Mouse (Mus musculus): ENCODE measurements around the gene Smad3. TPM values are rescaled to one million over a fixed set of nuclear protein-coding genes. Genes with fewer than 3 reads are reported as not detected.

The Smad3 gene
- polyA plus RNA-seq, 1 experiment from 2014 or later: 15.2 TPM

GRCm38 (mm10) chr9:63791275-63791674, 33.5 kb upstream of the Smad3 start:
- 40% methylated on average over 6 of the region's 6 CpGs for WGBS
- DNase-seq (ENCODE audit: low spot score) (peak; percentile 7), ATAC-seq (ENCODE audit: insufficient read depth, low FRiP score, low TSS enrichment) (no peak)
- H3K9me3 ChIP-seq (ENCODE audit: control insufficient read depth, low read length): no peaks in the 10 kb centered on the region
- H3K36me3 ChIP-seq (ENCODE audit: control insufficient read depth, insufficient read depth, low read length): no peaks in the 10 kb centered on the region
- H3K4me3 ChIP-seq (ENCODE audit: low read depth, low read length): no peak overlapping the region
- H3K27ac ChIP-seq (ENCODE audit: low read depth, low read length): no peak overlapping the region
- H3K27me3 ChIP-seq (ENCODE audit: control insufficient read depth, insufficient read depth, low read length): no peaks in the 10 kb centered on the region
- no peak overlapping the region for H3K4me2 ChIP-seq (ENCODE audit: low read depth)
- H3K9ac ChIP-seq (ENCODE audit: low read length): no peak overlapping the region
- peaks cover 13% of the 10 kb centered on the region for H3K4me1 ChIP-seq (ENCODE audit: control insufficient read depth, insufficient read depth, low read length)

GRCm38 (mm10) chr9:63790222-63790621, 32.4 kb upstream of the Smad3 start:
- no peak for ATAC-seq (ENCODE audit: insufficient read depth, low FRiP score, low TSS enrichment)
- WGBS: 91% methylated on average over 4 of the region's 4 CpGs
- no peak overlapping the region for H3K27ac ChIP-seq (ENCODE audit: low read depth, low read length)

GRCm38 (mm10) chr9:63789386-63789785, 31.6 kb upstream of the Smad3 start:
- Histone ChIP-seq H3K27me3 (ENCODE audit: control insufficient read depth, insufficient read depth, low read length) (no peaks in the 10 kb centered on the region), H3K4me1 (ENCODE audit: control insufficient read depth, insufficient read depth, low read length) (peaks cover 11% of the 10 kb centered on the region; the same call in 1 of the 2 replicates), H3K9me3 (ENCODE audit: control insufficient read depth, low read length) (no peaks in the 10 kb centered on the region), H3K4me3 (ENCODE audit: low read depth, low read length) (no peak overlapping the region), H3K27ac (ENCODE audit: low read depth, low read length) (no peak overlapping the region), H3K4me2 (ENCODE audit: low read depth) (no peak overlapping the region), H3K9ac (ENCODE audit: low read length) (no peak overlapping the region), H3K36me3 (ENCODE audit: control insufficient read depth, insufficient read depth, low read length) (no peaks in the 10 kb centered on the region)
- DNase-seq (ENCODE audit: low spot score) (no peak), ATAC-seq (ENCODE audit: insufficient read depth, low FRiP score, low TSS enrichment) (no peak)
- 58% methylated on average over 7 of the region's 7 CpGs for WGBS

More at GRCm38 (mm10) chr9:63790222-63790621, 32.4 kb upstream of the Smad3 start:
- Histone ChIP-seq H3K9me3 (ENCODE audit: control insufficient read depth, low read length) (no peaks in the 10 kb centered on the region), H3K9ac (ENCODE audit: low read length) (no peak overlapping the region), H3K4me2 (ENCODE audit: low read depth) (no peak overlapping the region), H3K36me3 (ENCODE audit: control insufficient read depth, insufficient read depth, low read length) (no peaks in the 10 kb centered on the region), H3K4me1 (ENCODE audit: control insufficient read depth, insufficient read depth, low read length) (peaks cover 14% of the 10 kb centered on the region), H3K27me3 (ENCODE audit: control insufficient read depth, insufficient read depth, low read length) (no peaks in the 10 kb centered on the region), H3K4me3 (ENCODE audit: low read depth, low read length) (no peak overlapping the region)
- no peak for DNase-seq (ENCODE audit: low spot score)

GRCm38 (mm10) chr9:63787606-63788005, 29.8 kb upstream of the Smad3 start:
- H3K4me3 ChIP-seq (ENCODE audit: low read depth, low read length): no peak overlapping the region
- no peaks in the 10 kb centered on the region for H3K9me3 ChIP-seq (ENCODE audit: control insufficient read depth, low read length)
- 43% methylated on average over 3 of the region's 3 CpGs for WGBS
- ATAC-seq (ENCODE audit: insufficient read depth, low FRiP score, low TSS enrichment): no peak
- H3K27me3 ChIP-seq (ENCODE audit: control insufficient read depth, insufficient read depth, low read length): no peaks in the 10 kb centered on the region
- no peaks in the 10 kb centered on the region for H3K36me3 ChIP-seq (ENCODE audit: control insufficient read depth, insufficient read depth, low read length)
- H3K9ac ChIP-seq (ENCODE audit: low read length): no peak overlapping the region
- DNase-seq (ENCODE audit: low spot score): no peak
- H3K4me1 ChIP-seq (ENCODE audit: control insufficient read depth, insufficient read depth, low read length): peaks cover 17% of the 10 kb centered on the region
- no peak overlapping the region for H3K27ac ChIP-seq (ENCODE audit: low read depth, low read length)
- H3K4me2 ChIP-seq (ENCODE audit: low read depth): no peak overlapping the region

- Histone ChIP-seq H3K27me3 (ENCODE audit: control insufficient read depth, insufficient read depth, low read length) (no peaks in the 10 kb centered on the region), H3K4me1 (ENCODE audit: control insufficient read depth, insufficient read depth, low read length) (peaks cover 22% of the 10 kb centered on the region), H3K36me3 (ENCODE audit: control insufficient read depth, insufficient read depth, low read length) (no peaks in the 10 kb centered on the region), H3K9ac (ENCODE audit: low read length) (no peak overlapping the region), H3K4me2 (ENCODE audit: low read depth) (no peak overlapping the region), H3K27ac (ENCODE audit: low read depth, low read length) (no peak overlapping the region), H3K9me3 (ENCODE audit: control insufficient read depth, low read length) (no peaks in the 10 kb centered on the region), H3K4me3 (ENCODE audit: low read depth, low read length) (no peak overlapping the region)
- ATAC-seq (ENCODE audit: insufficient read depth, low FRiP score, low TSS enrichment) (no peak), DNase-seq (ENCODE audit: low spot score) (no peak)
- WGBS: 13% methylated on average over 2 of the region's 2 CpGs
Observed at GRCm38 (mm10) chr9:63787086-63787485, 29.3 kb upstream of the Smad3 start.

- Histone ChIP-seq H3K4me3 (ENCODE audit: low read depth, low read length) (no peak overlapping the region), H3K36me3 (ENCODE audit: control insufficient read depth, insufficient read depth, low read length) (no peaks in the 10 kb centered on the region), H3K27ac (ENCODE audit: low read depth, low read length) (no peak overlapping the region), H3K4me1 (ENCODE audit: control insufficient read depth, insufficient read depth, low read length) (peaks cover 22% of the 10 kb centered on the region), H3K9ac (ENCODE audit: low read length) (no peak overlapping the region), H3K4me2 (ENCODE audit: low read depth) (no peak overlapping the region), H3K27me3 (ENCODE audit: control insufficient read depth, insufficient read depth, low read length) (no peaks in the 10 kb centered on the region), H3K9me3 (ENCODE audit: control insufficient read depth, low read length) (no peaks in the 10 kb centered on the region)
- DNase-seq (ENCODE audit: low spot score) (no peak), ATAC-seq (ENCODE audit: insufficient read depth, low FRiP score, low TSS enrichment) (no peak)
- 15% methylated on average over 5 of the region's 5 CpGs for WGBS
Observed at GRCm38 (mm10) chr9:63786026-63786670, 28.4 kb upstream of the Smad3 start.

- Histone ChIP-seq H3K27ac (ENCODE audit: low read depth, low read length) (no peak overlapping the region), H3K36me3 (ENCODE audit: control insufficient read depth, insufficient read depth, low read length) (no peaks in the 10 kb centered on the region), H3K4me1 (ENCODE audit: control insufficient read depth, insufficient read depth, low read length) (peaks cover 24% of the 10 kb centered on the region), H3K27me3 (ENCODE audit: control insufficient read depth, insufficient read depth, low read length) (no peaks in the 10 kb centered on the region), H3K9ac (ENCODE audit: low read length) (no peak overlapping the region), H3K4me3 (ENCODE audit: low read depth, low read length) (no peak overlapping the region), H3K9me3 (ENCODE audit: control insufficient read depth, low read length) (no peaks in the 10 kb centered on the region), H3K4me2 (ENCODE audit: low read depth) (no peak overlapping the region)
- no peak for DNase-seq (ENCODE audit: low spot score)
- ATAC-seq (ENCODE audit: insufficient read depth, low FRiP score, low TSS enrichment): no peak
- 63% methylated on average over 5 of the region's 5 CpGs for WGBS
Observed at GRCm38 (mm10) chr9:63785492-63785891, 27.7 kb upstream of the Smad3 start.

- H3K36me3 ChIP-seq (ENCODE audit: control insufficient read depth, insufficient read depth, low read length): no peaks in the 10 kb centered on the region
- H3K4me3 ChIP-seq (ENCODE audit: low read depth, low read length): no peak overlapping the region
- H3K27me3 ChIP-seq (ENCODE audit: control insufficient read depth, insufficient read depth, low read length): no peaks in the 10 kb centered on the region
- H3K4me1 ChIP-seq (ENCODE audit: control insufficient read depth, insufficient read depth, low read length): peaks cover 27% of the 10 kb centered on the region
- no peak overlapping the region for H3K4me2 ChIP-seq (ENCODE audit: low read depth)
- H3K27ac ChIP-seq (ENCODE audit: low read depth, low read length): no peak overlapping the region
- 78% methylated on average over 3 of the region's 3 CpGs for WGBS
- no peak for ATAC-seq (ENCODE audit: insufficient read depth, low FRiP score, low TSS enrichment)
- H3K9ac ChIP-seq (ENCODE audit: low read length): no peak overlapping the region
- H3K9me3 ChIP-seq (ENCODE audit: control insufficient read depth, low read length): no peaks in the 10 kb centered on the region
- DNase-seq (ENCODE audit: low spot score): no peak
Observed at GRCm38 (mm10) chr9:63784597-63784996, 26.8 kb upstream of the Smad3 start.

GRCm38 (mm10) chr9:63782744-63783143, 24.9 kb upstream of the Smad3 start:
- WGBS: 5% methylated on average over 4 of the region's 4 CpGs
- Histone ChIP-seq H3K27me3 (ENCODE audit: control insufficient read depth, insufficient read depth, low read length) (no peaks in the 10 kb centered on the region), H3K36me3 (ENCODE audit: control insufficient read depth, insufficient read depth, low read length) (no peaks in the 10 kb centered on the region), H3K4me1 (ENCODE audit: control insufficient read depth, insufficient read depth, low read length) (peaks cover 27% of the 10 kb centered on the region), H3K9me3 (ENCODE audit: control insufficient read depth, low read length) (no peaks in the 10 kb centered on the region), H3K4me3 (ENCODE audit: low read depth, low read length) (no peak overlapping the region), H3K27ac (ENCODE audit: low read depth, low read length) (no peak overlapping the region), H3K4me2 (ENCODE audit: low read depth) (no peak overlapping the region), H3K9ac (ENCODE audit: low read length) (no peak overlapping the region)
- DNase-seq (ENCODE audit: low spot score) (peak; percentile 44), ATAC-seq (ENCODE audit: insufficient read depth, low FRiP score, low TSS enrichment) (no peak)

Data from neural tube, embryonic 11.5 days (tissue).